Mouse (Mus musculus) forebrain, embryonic 13.5 days (tissue): ENCODE measurements at regions not wholly inside any gene's neighbourhood (a gene's known extent, or its start where the extent isn't known, plus 50 kb on each side); places are given as distances from the start of the nearest gene placed in this dataset.
A peak's percentile ranks its signal among the peaks of the same experiment; 100 is the strongest.

Experiments used
- ATAC-seq: fragments of 200-750 bp; cut with Nextera tagmentation; 2 replicates; pipeline ENCODE4 v1.8.0; 2017
- H3K27ac ChIP-seq: fragments of 300-500 bp; sonication (generic); 2 replicates; pipeline ENCODE4 v1.5.1; 2015; ENCODE audit warnings: inconsistent platforms, mild to moderate bottlenecking, moderate library complexity
- H3K27me3 ChIP-seq: fragments of 300-500 bp; sonication (generic); 2 replicates; pipeline ENCODE4 v1.6.1; 2015; ENCODE audit warnings: mild to moderate bottlenecking, inconsistent platforms
- H3K36me3 ChIP-seq: fragments of 300-500 bp; sonication (generic); 2 replicates; pipeline ENCODE4 v1.6.1; 2015; ENCODE audit warnings: mild to moderate bottlenecking, inconsistent platforms; ENCODE audit not compliant: poor library complexity, severe bottlenecking
- H3K4me1 ChIP-seq: fragments of 300-500 bp; sonication (generic); 2 replicates; pipeline ENCODE4 v1.6.1; 2015; ENCODE audit warnings: inconsistent platforms
- H3K4me2 ChIP-seq: fragments of 300-500 bp; sonication (generic); 2 replicates; pipeline ENCODE4 v1.6.1; 2015; ENCODE audit warnings: inconsistent platforms, mild to moderate bottlenecking, moderate library complexity
- H3K4me3 ChIP-seq: fragments of 300-500 bp; sonication (generic); 2 replicates; pipeline ENCODE4 v1.5.1; 2015; ENCODE audit warnings: mild to moderate bottlenecking, inconsistent platforms
- H3K9ac ChIP-seq: fragments of 300-500 bp; sonication (generic); 2 replicates; pipeline ENCODE4 v1.6.1; 2015; ENCODE audit warnings: mild to moderate bottlenecking, inconsistent platforms
- H3K9me3 ChIP-seq: fragments of 300-500 bp; sonication (generic); replicated peaks from 2 replicates; pipeline ENCODE4 v1.6.1; 2016; ENCODE audit warnings: inconsistent platforms
- WGBS: fragments of 180-500 bp; shearing (Covaris S2); methylation state at CpG from one replicate; pipeline ENCODE4 v1.1.7; 2015; 5-methylcytosine and 5-hydroxymethylcytosine counted together

DNA sequence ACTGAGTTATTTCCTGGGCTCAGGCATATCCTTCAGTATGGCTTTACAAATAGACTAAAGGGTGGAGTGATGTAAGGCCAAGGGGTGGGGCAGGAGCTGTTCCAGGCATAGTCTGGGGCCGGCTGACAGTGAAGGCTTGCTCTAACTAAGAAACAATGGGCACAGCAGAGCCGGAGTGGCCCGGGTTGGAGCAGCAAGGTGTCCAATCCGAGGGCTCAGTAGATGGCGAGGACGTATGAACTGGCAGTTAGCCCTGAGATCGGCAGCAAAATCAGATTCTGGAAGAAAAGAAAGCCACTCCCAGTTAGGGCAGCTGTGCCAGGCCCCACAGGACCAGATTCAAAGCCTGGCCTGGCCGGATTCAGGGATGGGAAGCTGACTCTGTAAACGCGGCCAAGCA lies 100.5 kb upstream of the Vps8 start:
- 29% methylated on average over 10 of the region's 10 CpGs for WGBS
- Histone ChIP-seq H3K27ac (no peak overlapping the region), H3K36me3 (no peaks in the 10 kb centered on the region), H3K27me3 (peaks cover 10% of the 10 kb centered on the region; the same call in 1 of the 2 replicates), H3K4me1 (no peaks in the 10 kb centered on the region; the same call in 1 of the 2 replicates), H3K9me3 (no peaks in the 10 kb centered on the region), H3K9ac (no peak overlapping the region), H3K4me3 (no peak overlapping the region), H3K4me2 (0 out of 2 replicates have a peak overlapping the region, but pooled peaks have one; percentile 15)
- ATAC-seq, result peak; percentile 78

DNA sequence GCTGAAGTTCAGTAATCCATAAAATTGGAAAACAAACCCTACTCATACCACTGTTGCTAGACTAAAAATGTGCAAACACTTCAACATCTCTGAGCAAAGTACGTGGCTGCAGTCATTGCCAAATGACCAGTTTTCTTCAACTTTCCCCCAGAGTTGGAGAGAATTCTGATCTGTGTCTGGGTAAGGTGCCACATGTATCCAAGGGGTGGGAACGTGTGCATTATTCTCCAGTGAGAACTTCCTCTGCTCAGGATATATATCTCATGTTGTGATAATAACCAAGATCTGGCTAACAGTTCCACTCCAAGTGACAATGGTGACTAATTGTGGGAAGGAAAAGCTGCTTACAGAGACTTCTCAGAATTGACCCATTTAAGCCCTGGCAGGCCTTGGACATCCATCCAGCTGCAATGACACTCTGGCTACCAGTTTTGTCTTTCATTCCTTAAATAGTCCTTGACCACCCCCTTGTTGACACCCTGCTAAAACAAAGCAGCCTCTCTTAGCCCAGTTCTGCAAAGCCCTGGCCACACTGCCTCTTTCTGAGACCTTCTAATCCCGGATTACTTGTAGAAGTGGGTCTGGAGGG lies 99.4 kb upstream of the Vps8 start:
- no peak overlapping the region for H3K27ac ChIP-seq
- no peak for ATAC-seq
- 63% methylated on average over 3 of the region's 3 CpGs for WGBS

GRCm38 (mm10) chr16:21327969-21328368 lies 94.9 kb upstream of the Vps8 start:
- Histone ChIP-seq H3K36me3 (no peaks in the 10 kb centered on the region), H3K9me3 (no peaks in the 10 kb centered on the region), H3K4me3 (no peak overlapping the region), H3K9ac (no peak overlapping the region), H3K4me1 (peaks cover 16% of the 10 kb centered on the region), H3K27me3 (0 out of 2 replicates have a peak, but pooled peaks cover 6% of the 10 kb centered on the region), H3K4me2 (no peak overlapping the region), H3K27ac (no peak overlapping the region)
- ATAC-seq, result no peak
- 90% methylated on average over 4 of the region's 4 CpGs for WGBS

More for the DNA sequence above, 99.4 kb upstream of the Vps8 start:
- Histone ChIP-seq H3K9me3 (no peaks in the 10 kb centered on the region), H3K4me1 (no peaks in the 10 kb centered on the region; the same call in 1 of the 2 replicates), H3K27me3 (peaks cover 10% of the 10 kb centered on the region; the same call in 1 of the 2 replicates), H3K4me2 (no peak overlapping the region), H3K9ac (no peak overlapping the region), H3K36me3 (no peaks in the 10 kb centered on the region), H3K4me3 (no peak overlapping the region)

DNA sequence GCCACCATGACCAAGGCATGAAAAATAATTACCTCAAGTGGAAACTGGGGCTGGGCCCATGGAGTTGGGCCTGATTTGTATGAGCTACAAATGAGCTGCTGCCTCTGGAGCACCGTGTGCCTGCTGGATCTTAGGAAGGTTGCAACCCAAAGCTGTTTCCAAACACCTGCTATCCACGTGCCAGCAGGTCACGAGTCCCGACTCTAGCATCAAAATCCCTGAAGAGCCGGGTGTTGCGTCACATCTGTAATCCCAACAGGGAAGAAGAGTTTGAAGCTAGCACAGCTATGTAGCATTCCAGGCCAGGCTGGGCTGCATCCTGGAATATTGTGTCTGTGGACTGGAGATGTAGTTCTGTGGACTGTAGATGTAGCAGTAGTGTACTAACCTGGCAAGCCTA lies 93.7 kb upstream of the Vps8 start:
- H3K4me2 ChIP-seq, result no peak overlapping the region
- H3K4me1 ChIP-seq, result peaks cover 23% of the 10 kb centered on the region
- no peaks in the 10 kb centered on the region for H3K36me3 ChIP-seq
- H3K27ac ChIP-seq, result no peak overlapping the region
- ATAC-seq, result no peak
- 84% methylated on average over 6 of the region's 6 CpGs for WGBS
- H3K9ac ChIP-seq, result no peak overlapping the region
- H3K4me3 ChIP-seq, result no peak overlapping the region
- H3K9me3 ChIP-seq, result no peaks in the 10 kb centered on the region
- peaks cover 6% of the 10 kb centered on the region; the same call in 1 of the 2 replicates for H3K27me3 ChIP-seq

GRCm38 (mm10) chr16:21331229-21331628 lies 91.7 kb upstream of the Vps8 start:
- Histone ChIP-seq H3K4me2 (peak overlapping the region; percentile 19; the same call in 1 of the 2 replicates), H3K4me1 (peaks cover 24% of the 10 kb centered on the region), H3K4me3 (no peak overlapping the region), H3K9ac (no peak overlapping the region), H3K27me3 (peaks cover 11% of the 10 kb centered on the region), H3K9me3 (no peaks in the 10 kb centered on the region), H3K36me3 (no peaks in the 10 kb centered on the region), H3K27ac (no peak overlapping the region)
- WGBS, result 91% methylated on average over 5 of the region's 5 CpGs
- ATAC-seq, result no peak

DNA sequence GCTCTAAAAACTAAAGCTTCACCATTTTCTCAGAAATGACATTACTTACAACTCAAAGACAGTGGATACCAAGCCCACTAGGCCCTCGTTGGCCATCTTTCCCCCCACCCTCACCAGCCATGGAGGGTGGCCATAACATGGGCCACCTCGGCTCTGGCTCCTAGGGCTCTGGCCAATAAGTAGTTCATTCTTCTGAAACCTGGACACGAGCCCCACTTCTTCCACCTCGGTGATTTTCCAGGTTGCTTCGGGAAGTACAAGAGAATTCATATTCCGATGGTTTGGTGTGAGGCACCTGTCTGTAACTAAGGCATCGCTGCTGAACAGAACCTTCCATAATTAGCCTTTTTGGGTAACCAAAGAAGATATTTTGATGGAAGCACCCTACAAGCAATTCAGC lies 90.5 kb upstream of the Vps8 start:
- Histone ChIP-seq H3K36me3 (no peaks in the 10 kb centered on the region), H3K27ac (peak overlapping the region; percentile 94; the same call in 1 of the 2 replicates), H3K9ac (peak overlapping the region; percentile 78), H3K4me1 (peaks cover 24% of the 10 kb centered on the region), H3K4me2 (peak overlapping the region; percentile 73), H3K27me3 (peaks cover 23% of the 10 kb centered on the region), H3K4me3 (peak overlapping the region; percentile 63), H3K9me3 (no peaks in the 10 kb centered on the region)
- WGBS, result 61% methylated on average over 7 of the region's 7 CpGs
- ATAC-seq, result no peak

- peaks cover 27% of the 10 kb centered on the region for H3K27me3 ChIP-seq
- WGBS, result 2% methylated on average over 14 of the region's 14 CpGs
- peak; percentile 9; the same call in 1 of the 2 replicates for ATAC-seq
- H3K4me3 ChIP-seq, result peak overlapping the region; percentile 63
- peak overlapping the region; percentile 78 for H3K9ac ChIP-seq
- peaks cover 24% of the 10 kb centered on the region for H3K4me1 ChIP-seq
- H3K27ac ChIP-seq, result peak overlapping the region; percentile 94
- no peaks in the 10 kb centered on the region for H3K9me3 ChIP-seq
- H3K4me2 ChIP-seq, result peak overlapping the region; percentile 73
- H3K36me3 ChIP-seq, result no peaks in the 10 kb centered on the region
Observed at GRCm38 (mm10) chr16:21332862-21333222, 90.1 kb upstream of the Vps8 start.

GRCm38 (mm10) chr16:21333223-21333951 lies 89.5 kb upstream of the Vps8 start:
- Histone ChIP-seq H3K36me3 (no peaks in the 10 kb centered on the region), H3K4me3 (peak overlapping the region; percentile 63), H3K9me3 (no peaks in the 10 kb centered on the region), H3K4me1 (peaks cover 27% of the 10 kb centered on the region), H3K4me2 (peak overlapping the region; percentile 73), H3K27me3 (peaks cover 33% of the 10 kb centered on the region), H3K27ac (peak overlapping the region; percentile 94), H3K9ac (peak overlapping the region; percentile 78)
- peak; percentile 95 for ATAC-seq
- WGBS, result under 1% methylated on average over 44 of the region's 44 CpGs

DNA sequence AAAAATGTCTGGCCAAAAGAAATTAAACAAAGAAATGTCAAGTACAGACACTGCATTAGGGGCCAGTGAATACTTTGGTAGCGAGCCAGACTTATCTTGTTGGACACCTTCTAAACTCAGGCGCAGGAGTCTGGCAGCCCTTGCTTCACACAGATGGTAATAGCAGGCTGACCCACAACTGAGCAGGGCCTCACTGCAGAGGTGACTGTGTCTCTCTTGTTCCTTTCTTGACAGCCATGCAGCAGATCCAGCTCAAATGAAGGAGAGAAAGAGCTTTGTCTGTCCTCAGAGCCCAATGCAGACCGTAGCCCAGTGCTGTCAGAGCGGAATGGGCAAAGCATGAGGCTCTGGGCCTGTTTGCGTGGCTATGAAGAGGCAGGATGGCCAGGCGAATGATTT lies 83.9 kb upstream of the Vps8 start:
- H3K4me2 ChIP-seq, result peak overlapping the region; percentile 45
- 0 out of 2 replicates have a peak overlapping the region, but pooled peaks have one; percentile 28 for H3K9ac ChIP-seq
- no peaks in the 10 kb centered on the region for H3K9me3 ChIP-seq
- H3K4me3 ChIP-seq, result no peak overlapping the region
- H3K27me3 ChIP-seq, result peaks cover 65% of the 10 kb centered on the region
- H3K27ac ChIP-seq, result peak overlapping the region; percentile 95
- WGBS, result 21% methylated on average over 6 of the region's 6 CpGs
- H3K36me3 ChIP-seq, result no peaks in the 10 kb centered on the region
- peak; percentile 16 for ATAC-seq
- peaks cover 34% of the 10 kb centered on the region for H3K4me1 ChIP-seq

GRCm38 (mm10) chr16:21339460-21340081 lies 83.3 kb upstream of the Vps8 start:
- Histone ChIP-seq H3K36me3 (no peaks in the 10 kb centered on the region), H3K9me3 (no peaks in the 10 kb centered on the region), H3K9ac (peak overlapping the region; percentile 37; the same call in 1 of the 2 replicates), H3K4me1 (peaks cover 32% of the 10 kb centered on the region), H3K4me2 (peak overlapping the region; percentile 45), H3K27me3 (peaks cover 68% of the 10 kb centered on the region), H3K4me3 (no peak overlapping the region), H3K27ac (peak overlapping the region; percentile 95)
- 2% methylated on average over 11 of the region's 11 CpGs for WGBS
- ATAC-seq, result peak; percentile 95

GRCm38 (mm10) chr16:21340136-21340535 lies 82.8 kb upstream of the Vps8 start:
- 4% methylated on average over 7 of the region's 7 CpGs for WGBS
- peaks cover 72% of the 10 kb centered on the region for H3K27me3 ChIP-seq
- H3K9me3 ChIP-seq, result no peaks in the 10 kb centered on the region
- peak overlapping the region; percentile 45 for H3K4me2 ChIP-seq
- H3K4me1 ChIP-seq, result peaks cover 32% of the 10 kb centered on the region
- H3K4me3 ChIP-seq, result no peak overlapping the region
- H3K27ac ChIP-seq, result peak overlapping the region; percentile 95
- ATAC-seq, result peak; percentile 68
- H3K36me3 ChIP-seq, result no peaks in the 10 kb centered on the region
- no peak overlapping the region for H3K9ac ChIP-seq

- Histone ChIP-seq H3K4me1 (0 out of 2 replicates have a peak, but pooled peaks cover 3% of the 10 kb centered on the region), H3K4me3 (no peak overlapping the region), H3K9me3 (no peaks in the 10 kb centered on the region), H3K36me3 (no peaks in the 10 kb centered on the region), H3K27me3 (peaks cover 44% of the 10 kb centered on the region), H3K4me2 (no peak overlapping the region), H3K9ac (no peak overlapping the region), H3K27ac (no peak overlapping the region)
- ATAC-seq, result no peak
- WGBS, result 80% methylated on average over 1 of the region's 1 CpGs
Observed at GRCm38 (mm10) chr16:21349869-21350268, 73.0 kb upstream of the Vps8 start.
